Mouse (Mus musculus) kidney, postnatal 0 days (tissue): Measurements from ENCODE around the gene Myo1f. TPM values are rescaled to one million over a fixed set of nuclear protein-coding genes. Genes with fewer than 3 reads are reported as not detected.
A peak's percentile ranks its signal among the peaks of the same experiment; 100 is the strongest.

Experiments used
- ATAC-seq: fragments of 200-750 bp; cut with Nextera tagmentation; replicated peaks from 2 replicates; pipeline ENCODE4 v1.8.0; 2017; ENCODE audit warnings: low read depth, moderate number of reproducible peaks, moderate TSS enrichment, moderate library complexity; ENCODE audit not compliant: low FRiP score
- DNase-seq: peaks from one replicate; pipeline ENCODE4 v3.0.0-alpha.2; 2016; ENCODE audit warnings: low spot score
- H3K27ac ChIP-seq: fragments of 300-500 bp; sonication (generic); 2 replicates; pipeline ENCODE4 v1.5.1; 2014; ENCODE audit warnings: mild to moderate bottlenecking
- H3K27me3 ChIP-seq: fragments of 300-500 bp; sonication (generic); 2 replicates; pipeline ENCODE4 v1.6.1; 2014; ENCODE audit warnings: low read length, mixed read lengths; ENCODE audit not compliant: insufficient read depth
- H3K36me3 ChIP-seq: fragments of 300-500 bp; sonication (generic); 2 replicates; pipeline ENCODE4 v1.6.1; 2014; ENCODE audit warnings: low read length, mixed read lengths; ENCODE audit not compliant: insufficient read depth
- H3K4me1 ChIP-seq: fragments of 300-500 bp; sonication (generic); replicated peaks from 2 replicates; pipeline ENCODE4 v1.6.1; 2014; ENCODE audit warnings: antibody characterized with exemption, low read length, mixed read lengths; ENCODE audit not compliant: insufficient read depth
- H3K4me2 ChIP-seq: fragments of 300-500 bp; sonication (generic); 2 replicates; pipeline ENCODE4 v1.6.1; 2014; ENCODE audit warnings: mild to moderate bottlenecking, low read length, moderate library complexity, mixed read lengths
- H3K4me3 ChIP-seq: fragments of 300-500 bp; sonication (generic); replicated peaks from 2 replicates; pipeline ENCODE4 v1.5.1; 2014; ENCODE audit warnings: low read depth, low read length
- H3K9ac ChIP-seq: fragments of 300-500 bp; sonication (generic); 2 replicates; pipeline ENCODE4 v1.6.1; 2014; ENCODE audit warnings: low read depth, low read length
- H3K9me3 ChIP-seq: fragments of 300-500 bp; sonication (generic); replicated peaks from 2 replicates; pipeline ENCODE4 v1.6.1; 2016; ENCODE audit warnings: low read length, inconsistent platforms, mixed read lengths
- CTCF ChIP-seq: IDR thresholded peaks from 2 replicates; pipeline ENCODE4 v1.5.1; 2016; ENCODE audit warnings: antibody characterized with exemption, low read depth, mild to moderate bottlenecking, moderate library complexity
- WGBS: fragments of 180-500 bp; shearing (Covaris S2); extraction: QIAGEN DNeasy Blood & Tissue Kit; methylation state at CpG from one replicate; pipeline ENCODE4 v1.1.7; 2014; 5-methylcytosine and 5-hydroxymethylcytosine counted together
- polyA plus RNA-seq: library from polyadenylated mRNA; unstranded; fragments of >200 nt; fragmentation: Nextera tagmentation; extraction: Ambion mirVana; gene quantifications from 2 replicates; pipeline ENCODE4 v1.2.1, GENCODE M21; 2015

Gene Myo1f
- 1.4 and 1.5 TPM in 2 replicates for polyA plus RNA-seq

DNA sequence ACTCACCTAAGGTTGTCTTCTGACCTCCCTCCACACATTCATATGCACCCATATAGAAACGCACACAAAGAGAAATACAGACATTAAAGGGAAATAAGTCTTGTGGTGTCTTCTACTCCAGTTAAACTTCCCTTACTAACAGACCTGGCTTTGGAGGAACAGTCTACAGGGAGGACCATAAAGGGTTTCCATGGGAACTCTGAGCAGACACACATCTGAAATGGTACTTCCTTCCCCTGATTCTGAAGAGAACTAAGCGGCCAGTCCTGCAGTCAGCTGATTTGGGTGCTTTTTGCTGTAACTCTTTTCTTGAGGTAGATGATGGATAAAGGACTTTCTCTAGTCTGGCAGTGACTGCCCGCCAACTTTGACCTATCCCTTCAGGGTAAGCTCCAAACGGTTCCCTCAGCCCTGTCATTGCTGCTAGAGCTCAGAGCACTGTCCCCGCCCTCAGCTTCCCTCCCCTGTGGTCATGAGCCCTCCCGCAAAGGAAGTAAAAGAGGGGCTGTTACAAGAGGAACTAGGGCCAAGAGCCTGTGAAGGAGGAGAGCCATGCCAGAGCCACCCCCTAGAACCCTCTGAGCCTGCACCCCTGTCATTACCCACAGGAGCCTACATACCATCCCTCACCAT lies at the start of gene Myo1f:
Myo1f (plus strand) TSS at position 485 of the 633 bp plus-strand sequence.
- H3K27ac ChIP-seq = no peak within 1 kb of the TSS
- DNase-seq = no peak

GRCm38 (mm10) chr17:33508386-33508785 lies 47.1 kb upstream of the Myo1f start:
- Histone ChIP-seq H3K27ac (no peak overlapping the region), H3K9me3 (no peaks in the 10 kb centered on the region), H3K27me3 (no peaks in the 10 kb centered on the region), H3K36me3 (no peaks in the 10 kb centered on the region), H3K4me2 (no peak overlapping the region), H3K4me1 (no peaks in the 10 kb centered on the region; the same call in 1 of the 2 replicates), H3K4me3 (no peak overlapping the region), H3K9ac (no peak overlapping the region)
- DNase-seq (no peak), ATAC-seq (no peak)
- no peak for TF ChIP-seq CTCF
- WGBS = 100% methylated on average over 1 of the region's 1 CpGs

More for the DNA sequence above, at the start of gene Myo1f:
- H3K4me2 ChIP-seq = no peak within 1 kb of the TSS
- H3K4me3 ChIP-seq = no peak within 1 kb of the TSS
- 32% methylated on average over 6 of the region's 6 CpGs for WGBS
- H3K4me1 ChIP-seq = no peaks in the 10 kb centered on the region
- no peak for TF ChIP-seq CTCF
- no peak within 1 kb of the TSS for H3K9ac ChIP-seq
- H3K36me3 ChIP-seq = 0 out of 2 replicates have a peak, but pooled peaks cover 5% of the 10 kb centered on the region
- no peak for ATAC-seq
- H3K9me3 ChIP-seq = no peaks in the 10 kb centered on the region
- no peaks in the 10 kb centered on the region for H3K27me3 ChIP-seq

DNA sequence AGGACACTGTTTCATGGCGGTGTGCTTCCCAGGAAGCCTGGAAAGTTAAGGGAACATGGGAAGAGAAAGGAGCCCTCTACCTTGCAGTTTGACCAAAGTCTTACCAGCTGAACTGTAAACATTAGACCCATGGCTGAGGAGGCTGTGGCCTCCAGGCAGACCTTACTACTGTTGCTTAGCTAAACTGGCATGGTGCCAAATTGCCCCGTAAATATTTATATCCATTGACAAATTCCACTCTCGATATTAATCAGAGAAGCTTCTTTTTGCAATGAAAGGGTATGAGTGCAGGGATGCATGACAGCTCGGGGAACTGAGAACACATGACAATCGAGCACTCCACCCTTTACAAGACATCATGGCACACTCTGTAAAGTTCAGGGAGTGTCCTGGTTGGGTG lies 45.3 kb upstream of the Myo1f start:
- Histone ChIP-seq H3K27ac (no peak overlapping the region), H3K9me3 (no peaks in the 10 kb centered on the region), H3K4me2 (no peak overlapping the region), H3K9ac (no peak overlapping the region), H3K4me3 (no peak overlapping the region), H3K27me3 (no peaks in the 10 kb centered on the region), H3K36me3 (no peaks in the 10 kb centered on the region), H3K4me1 (no peaks in the 10 kb centered on the region)
- TF ChIP-seq CTCF = no peak
- ATAC-seq (no peak), DNase-seq (no peak)
- WGBS = 65% methylated on average over 5 of the region's 5 CpGs

DNA sequence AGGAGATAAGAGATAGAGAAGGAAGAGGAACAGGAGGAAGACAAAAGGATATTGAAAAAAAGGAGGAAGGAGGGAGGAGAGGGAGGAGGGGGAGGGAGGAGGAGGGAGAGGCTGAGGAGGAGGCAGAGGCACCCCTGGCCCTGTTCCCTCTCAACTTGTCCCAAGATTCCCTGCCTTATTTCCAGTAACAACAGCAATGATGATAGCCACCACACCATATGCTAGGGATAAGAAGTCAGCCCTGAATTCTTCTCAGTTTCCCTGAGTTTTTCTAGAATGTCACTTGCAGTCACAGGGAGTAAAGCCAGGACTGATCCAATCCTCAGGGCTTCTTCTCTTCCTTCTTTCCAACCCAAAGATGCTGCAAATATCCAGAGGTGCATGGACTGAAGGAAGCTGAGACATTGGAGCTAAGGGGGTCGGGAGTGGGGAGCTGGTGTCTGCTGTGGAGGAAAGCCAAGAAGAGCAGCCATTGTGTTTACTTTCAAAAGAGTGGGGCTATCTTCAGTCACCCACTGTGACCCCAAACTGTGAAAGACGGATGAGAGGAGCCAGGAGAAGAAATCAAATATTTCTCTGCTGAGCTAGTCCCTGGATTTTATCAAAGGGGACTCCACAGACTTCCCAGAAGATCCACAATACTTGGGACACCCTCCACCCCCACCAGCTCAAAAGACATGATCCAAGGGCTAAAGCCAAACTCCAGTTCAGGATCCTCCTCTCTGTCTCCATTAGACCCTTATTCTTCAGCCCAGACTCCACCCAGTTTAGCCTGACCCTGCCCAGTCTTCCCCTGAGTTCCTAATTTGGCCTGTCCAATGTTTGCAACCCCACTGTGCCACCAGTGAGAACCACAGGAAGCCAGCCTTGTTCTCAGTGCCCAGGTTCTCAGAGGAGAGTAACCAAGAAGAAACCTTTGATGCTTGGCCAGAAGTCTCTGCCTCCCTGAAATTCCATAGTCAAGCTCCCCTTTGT lies 42.8 kb upstream of the Myo1f start:
- ATAC-seq = no peak
- Histone ChIP-seq H3K4me2 (no peak overlapping the region), H3K9ac (no peak overlapping the region), H3K4me1 (no peaks in the 10 kb centered on the region), H3K36me3 (no peaks in the 10 kb centered on the region), H3K27ac (no peak overlapping the region), H3K9me3 (no peaks in the 10 kb centered on the region), H3K27me3 (no peaks in the 10 kb centered on the region), H3K4me3 (no peak overlapping the region)
- WGBS = 28% methylated on average over 2 of the region's 2 CpGs
- TF ChIP-seq CTCF = no peak
- DNase-seq = no peak

- 88% methylated on average over 5 of the region's 5 CpGs for WGBS
- peak; percentile 47 for TF ChIP-seq CTCF
- Histone ChIP-seq H3K4me3 (no peak overlapping the region), H3K4me2 (no peak overlapping the region), H3K9me3 (no peaks in the 10 kb centered on the region), H3K4me1 (no peaks in the 10 kb centered on the region), H3K27me3 (no peaks in the 10 kb centered on the region), H3K9ac (no peak overlapping the region), H3K27ac (no peak overlapping the region), H3K36me3 (no peaks in the 10 kb centered on the region)
- DNase-seq (no peak), ATAC-seq (no peak)
Measured at GRCm38 (mm10) chr17:33513874-33514273, 41.6 kb upstream of the Myo1f start.

DNA sequence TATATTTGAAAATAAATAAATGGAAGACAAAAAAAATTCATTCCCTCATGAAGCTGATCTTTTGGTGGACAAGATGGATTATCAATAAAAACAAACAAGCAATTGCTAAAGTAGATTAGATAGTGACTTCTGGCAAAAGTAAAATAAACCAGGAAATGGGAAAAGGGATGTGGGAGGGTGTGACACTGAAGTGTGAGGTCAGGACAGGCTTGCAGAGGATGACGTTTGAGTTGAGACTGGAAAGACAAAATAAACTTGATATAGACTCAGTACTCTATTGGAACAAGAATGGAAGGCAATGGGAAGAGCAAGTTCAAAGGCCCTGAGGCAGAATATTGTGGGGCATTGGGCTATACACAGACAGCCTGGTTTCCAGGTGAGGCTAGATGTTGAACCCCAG lies 35.1 kb upstream of the Myo1f start:
- no peak for DNase-seq
- Histone ChIP-seq H3K4me1 (peaks cover 6% of the 10 kb centered on the region; the same call in 1 of the 2 replicates), H3K36me3 (no peaks in the 10 kb centered on the region), H3K9me3 (no peaks in the 10 kb centered on the region), H3K4me3 (no peak overlapping the region), H3K4me2 (no peak overlapping the region), H3K9ac (no peak overlapping the region), H3K27ac (no peak overlapping the region), H3K27me3 (no peaks in the 10 kb centered on the region)
- ATAC-seq = no peak
- no peak for TF ChIP-seq CTCF
- WGBS = 14% methylated on average over 1 of the region's 1 CpGs
